Mouse (Mus musculus): ENCODE measurements around the gene Pdcd10.
A peak's percentile ranks its signal among the peaks of the same experiment; 100 is the strongest.

The Pdcd10 gene

GRCm38 (mm10) chr3:75556695-75557291 is at the start of gene Pdcd10:
TSS of gene Pdcd10 (minus strand) at chr3:75556856.
- DNase-seq (ENCODE audit: low read depth, low spot score), result peak; percentile 100

DNA sequence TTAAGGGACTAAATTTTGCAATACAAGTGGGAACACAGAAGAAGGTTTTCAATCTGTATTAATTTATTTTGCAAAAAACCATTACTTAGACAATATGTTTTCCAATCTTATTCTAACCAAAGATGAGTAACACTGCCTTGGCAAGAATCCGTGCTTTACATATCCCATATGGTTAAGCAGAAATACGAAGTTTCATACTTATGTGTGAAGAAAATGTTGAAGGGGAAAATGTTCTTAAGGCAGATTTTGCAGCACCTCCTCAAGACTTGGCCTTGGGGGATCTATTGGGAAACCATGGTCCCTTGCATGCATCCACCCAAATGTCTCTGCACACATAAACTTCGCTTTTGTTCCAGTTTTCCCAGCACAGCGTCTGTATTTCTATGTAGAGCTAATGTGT is 28.2 kb upstream of the Pdcd10 start:
- DNase-seq (ENCODE audit: low read depth, low spot score), result no peak

DNA sequence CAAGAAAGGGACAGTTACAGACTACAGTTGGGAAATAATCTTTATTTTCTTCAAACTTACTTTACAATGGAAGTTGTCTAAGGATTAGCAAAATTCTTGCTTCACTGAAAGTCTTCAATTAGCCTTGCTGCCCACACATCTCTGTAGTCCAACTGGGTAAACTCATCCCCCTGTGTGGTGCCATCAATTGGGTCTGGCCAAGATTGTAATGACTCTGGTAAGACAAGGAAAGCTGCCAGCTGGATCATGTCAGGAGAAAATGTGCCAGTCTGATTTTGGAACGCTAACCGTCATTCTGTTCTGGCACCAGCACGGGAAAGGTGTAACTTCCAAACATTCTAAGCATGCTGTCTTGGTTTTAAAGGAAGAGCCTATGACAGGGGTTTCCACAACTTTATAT is 26.6 kb upstream of the Pdcd10 start:
- no peak for DNase-seq (ENCODE audit: low read depth, low spot score)

DNA sequence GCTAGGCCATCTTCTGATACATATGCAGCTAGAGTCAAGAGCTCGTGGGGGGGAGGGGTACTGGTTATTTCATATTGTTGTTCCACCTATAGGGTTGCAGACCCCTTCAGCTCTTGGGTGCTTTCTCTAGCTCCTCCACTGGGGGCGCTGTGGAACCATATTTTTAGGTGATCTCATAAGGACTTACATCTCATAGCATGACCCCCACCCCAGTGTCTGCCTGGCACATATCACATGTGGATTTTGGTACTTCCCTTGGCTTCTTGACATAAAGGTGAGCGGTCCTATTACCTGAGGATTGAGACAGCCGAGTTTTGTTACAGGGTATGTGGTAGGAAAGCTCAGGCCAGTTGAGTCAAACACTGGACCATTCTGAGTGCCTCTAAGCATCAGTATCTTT is 22.7 kb upstream of the Pdcd10 start:
- DNase-seq (ENCODE audit: low read depth, low spot score), result no peak

- DNase-seq (ENCODE audit: low read depth, low spot score), result no peak
Observed at GRCm38 (mm10) chr3:75575582-75575981, 18.9 kb upstream of the Pdcd10 start.

DNA sequence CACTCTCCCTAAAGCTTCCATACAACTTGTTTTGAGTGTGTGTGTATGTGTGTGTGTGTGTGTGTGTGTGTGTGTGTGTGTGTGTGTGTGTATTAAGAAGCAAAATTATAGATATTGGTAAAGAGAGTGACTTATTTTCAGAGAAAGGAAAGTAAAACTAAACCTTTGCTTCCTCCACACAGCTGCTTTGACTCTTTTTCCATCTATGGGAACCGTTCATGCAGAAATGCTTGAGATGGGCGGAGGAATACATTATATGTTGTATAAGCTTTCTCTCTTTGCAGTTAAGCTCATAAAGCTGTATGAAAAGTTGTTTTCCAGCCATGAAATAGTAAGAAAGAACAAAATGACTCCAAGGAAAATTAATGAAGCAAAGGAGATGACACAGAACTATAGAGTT is 17.4 kb upstream of the Pdcd10 start:
- DNase-seq (ENCODE audit: low read depth, low spot score), result no peak

DNA sequence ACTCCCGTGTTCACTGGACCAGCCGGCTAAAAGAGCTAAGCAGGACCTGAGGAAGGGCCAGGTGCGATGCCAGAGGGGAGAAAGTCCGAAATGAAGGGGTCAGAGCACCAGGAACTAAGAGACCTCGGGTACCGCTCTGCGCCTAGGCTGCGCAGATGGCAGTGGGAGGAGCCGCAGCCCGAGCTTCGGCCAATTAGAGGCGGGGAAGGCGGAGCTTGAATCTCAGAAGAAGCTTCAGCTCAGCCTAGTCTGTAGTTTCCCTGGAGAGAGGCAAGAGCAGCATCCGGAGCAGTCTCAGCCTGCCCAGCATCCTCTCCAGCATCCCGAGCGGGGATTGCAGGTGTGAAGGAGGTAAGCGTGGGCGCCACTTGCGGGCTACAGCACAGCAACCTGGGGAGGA is 636 bp upstream of the Pdcd10 start, which contains the start of gene Serpini1:
Serpini1 (plus strand) TSS at position 256 of the 400 bp plus-strand sequence.
- DNase-seq (ENCODE audit: low read depth, low spot score), result peak; percentile 80

- DNase-seq (ENCODE audit: low read depth, low spot score), result peak; percentile 44
Observed at GRCm38 (mm10) chr3:75556121-75556694, 448 bp downstream of the Pdcd10 start.

DNA sequence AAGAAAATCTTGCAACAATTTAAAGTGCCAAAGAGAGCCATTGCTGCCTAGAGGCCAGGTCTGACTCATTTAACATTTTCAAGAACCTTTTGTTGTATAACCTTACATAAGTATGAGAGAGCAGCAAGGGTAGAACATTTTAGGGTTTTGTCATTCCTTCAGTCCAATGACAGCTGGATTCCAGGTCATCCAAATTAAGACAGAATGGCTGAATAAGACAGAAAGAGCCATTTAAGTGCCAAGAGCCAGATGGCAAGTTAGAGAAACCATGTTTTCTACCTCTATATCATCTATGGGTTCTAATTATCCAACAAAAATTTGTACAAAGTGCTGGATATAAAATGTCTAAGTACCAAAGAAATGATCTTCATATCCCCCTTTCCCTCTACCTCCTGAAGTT is 5.4 kb downstream of the Pdcd10 start:
- no peak for DNase-seq (ENCODE audit: low read depth, low spot score)

DNA sequence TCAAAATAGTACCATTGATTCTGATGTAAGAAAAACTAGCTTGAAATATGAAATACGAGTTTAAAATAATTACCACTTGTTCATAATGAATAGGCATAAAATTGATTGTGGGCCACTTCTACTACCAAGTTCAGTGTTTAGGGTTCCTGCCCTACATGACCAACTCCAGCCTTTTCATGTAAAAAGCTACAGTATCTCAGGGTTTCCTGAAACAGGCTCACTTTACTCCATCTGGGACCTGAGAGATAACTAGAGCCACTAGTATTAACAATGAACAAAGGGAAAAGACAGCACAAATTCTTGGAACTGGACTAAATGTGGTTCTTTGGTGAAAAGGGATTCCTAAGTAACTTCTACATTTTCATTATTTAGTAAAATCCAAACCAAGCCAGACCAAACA is 12.4 kb downstream of the Pdcd10 start:
- DNase-seq (ENCODE audit: low read depth, low spot score), result peak; percentile 61

- no peak for DNase-seq (ENCODE audit: low read depth, low spot score)
Observed at GRCm38 (mm10) chr3:75542852-75543251, 13.8 kb downstream of the Pdcd10 start.

GRCm38 (mm10) chr3:75541259-75541658 is 15.4 kb downstream of the Pdcd10 start:
- DNase-seq (ENCODE audit: low read depth, low spot score), result no peak

- no peak for DNase-seq (ENCODE audit: low read depth, low spot score)
Observed at GRCm38 (mm10) chr3:75534045-75534834, 22.4 kb downstream of the Pdcd10 start.

GRCm38 (mm10) chr3:75531074-75531473 is 25.6 kb downstream of the Pdcd10 start:
- DNase-seq (ENCODE audit: low read depth, low spot score), result no peak

DNA sequence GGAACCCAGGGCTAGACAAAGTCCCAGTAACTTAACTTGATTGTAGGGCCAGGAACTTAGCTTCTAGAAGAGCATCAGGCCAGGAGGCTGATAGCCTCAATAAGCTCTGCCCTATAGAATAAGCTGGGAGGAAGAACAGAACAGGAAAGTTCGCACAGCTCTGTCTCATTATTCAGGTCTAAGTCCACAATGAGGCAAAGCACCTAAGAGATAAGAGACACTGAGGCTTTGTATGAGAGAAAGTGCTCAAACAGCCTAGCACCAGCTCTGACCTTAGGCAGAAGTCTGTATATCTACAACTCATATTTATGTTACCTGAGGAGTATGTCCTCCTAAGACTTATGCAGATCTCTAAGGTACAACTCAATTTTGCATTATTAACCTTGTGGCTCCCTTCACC is 34.1 kb downstream of the Pdcd10 start:
- DNase-seq (ENCODE audit: low read depth, low spot score), result no peak

- no peak for DNase-seq (ENCODE audit: low read depth, low spot score)
Observed at GRCm38 (mm10) chr3:75521314-75521713, 35.3 kb downstream of the Pdcd10 start.

GRCm38 (mm10) chr3:75517631-75518250 is 38.9 kb downstream of the Pdcd10 start:
- no peak for DNase-seq (ENCODE audit: low read depth, low spot score)

DNA sequence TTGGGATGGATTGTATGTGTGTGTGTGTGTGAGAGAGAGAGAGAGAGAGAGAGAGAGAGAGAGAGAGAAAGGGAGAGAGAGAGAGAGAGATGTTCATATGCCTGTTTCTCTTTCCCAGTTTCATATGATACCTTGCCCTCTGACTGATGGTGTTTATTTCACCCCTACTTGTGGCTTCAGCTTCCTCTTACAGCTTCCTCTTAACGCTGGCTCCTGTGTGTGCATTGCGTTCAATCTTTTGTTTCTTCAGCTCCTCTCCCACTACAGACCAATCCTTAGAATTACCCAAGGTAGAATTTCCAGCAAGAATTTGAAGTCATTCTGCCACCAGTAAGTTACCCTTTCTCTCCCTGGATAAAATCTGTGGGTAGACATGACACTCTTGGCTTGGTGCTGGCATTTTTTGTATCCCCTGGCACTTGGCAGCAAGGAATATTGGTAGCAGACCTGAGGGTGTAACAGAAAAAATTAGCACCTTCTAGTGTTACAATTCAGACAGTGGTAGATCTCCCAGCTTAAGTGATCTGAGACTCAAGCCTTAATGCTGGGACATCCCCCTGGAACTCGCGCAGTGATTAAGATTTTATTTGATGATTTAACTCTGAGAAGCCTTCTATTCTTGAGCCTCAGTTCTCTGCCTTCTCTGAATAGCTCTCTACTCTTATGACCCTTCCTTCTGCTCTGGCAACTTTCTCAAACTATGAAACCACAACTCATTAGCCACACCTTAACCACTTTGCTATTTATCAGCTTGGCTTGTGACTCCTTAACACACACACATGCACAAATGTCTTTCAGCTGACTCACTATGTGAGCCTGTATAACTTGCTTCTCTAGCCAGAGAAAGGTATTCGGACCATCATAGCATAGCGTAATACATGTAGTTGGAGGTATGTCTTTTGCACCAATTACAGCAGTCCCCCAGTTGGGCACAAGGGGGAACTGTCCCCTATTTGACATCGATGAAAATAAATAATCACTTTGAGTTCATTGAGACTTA is 57.4 kb downstream of the Pdcd10 start:
- DNase-seq (ENCODE audit: low read depth, low spot score), result no peak

- no peak for DNase-seq (ENCODE audit: low read depth, low spot score)
Observed at GRCm38 (mm10) chr3:75492913-75493312, 63.7 kb downstream of the Pdcd10 start.

DNA sequence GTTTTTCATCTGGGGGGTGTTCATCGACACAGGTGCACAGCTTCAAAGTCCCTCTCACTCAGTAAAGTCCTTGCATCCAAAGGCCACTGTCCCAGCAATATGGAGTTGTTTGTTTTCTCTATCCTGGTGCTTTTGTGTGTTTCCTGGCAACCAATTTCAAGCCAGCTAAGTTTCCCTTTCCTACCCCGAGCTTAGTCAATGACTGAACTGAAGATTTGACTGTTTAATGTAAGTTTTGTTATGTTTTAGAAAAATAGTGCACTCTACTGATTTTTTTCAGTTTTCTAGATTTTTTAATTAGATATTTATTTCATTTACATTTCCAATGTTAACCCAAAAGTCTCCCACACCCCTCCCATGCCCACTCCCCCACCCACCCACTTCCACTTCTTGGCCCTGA is 74.6 kb downstream of the Pdcd10 start, which contains the start of gene Wdr49:
Wdr49 (minus strand) TSS at position 101 of the 400 bp plus-strand sequence.
- DNase-seq (ENCODE audit: low read depth, low spot score), result no peak

DNA sequence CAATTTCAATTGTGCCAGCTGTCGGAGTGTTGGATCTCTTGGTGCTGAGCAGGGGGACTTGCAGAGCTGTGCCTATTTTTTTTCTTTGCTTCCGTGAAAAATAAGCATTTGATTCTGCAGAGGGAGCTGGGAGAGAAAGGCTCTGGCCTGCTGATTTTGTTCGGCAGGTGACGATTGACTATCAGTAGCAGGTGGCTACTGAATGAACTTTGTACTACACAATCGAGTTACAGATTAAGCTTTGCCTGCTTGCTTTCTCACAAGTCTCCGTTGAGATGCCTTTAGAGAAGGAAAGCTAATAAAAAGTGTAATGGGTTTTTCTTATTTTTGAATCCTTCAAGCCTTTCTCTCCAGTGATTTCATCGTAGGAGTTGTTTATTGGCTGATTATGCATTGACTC is 81.5 kb downstream of the Pdcd10 start:
- DNase-seq (ENCODE audit: low read depth, low spot score), result no peak

Measured in c-Kit-negative CD71-positive TER-119-positive erythroid progenitor cells, embryonic 14.5 days (primary cell).